Mouse (Mus musculus): Measurements from ENCODE around the gene Cpvl. TPM values are rescaled to one million over a fixed set of nuclear protein-coding genes. Genes with fewer than 3 reads are reported as not detected.

Gene Cpvl
- polyA plus RNA-seq, 1 experiment from 2014 or later, result not detected

GRCm38 (mm10) chr6:53909446-53909845, 69.0 kb downstream of the Cpvl start:
- no peaks in the 10 kb centered on the region for H3K9me3 ChIP-seq (ENCODE audit: control insufficient read depth, low read length)
- ATAC-seq (ENCODE audit: low FRiP score) (no peak), DNase-seq (ENCODE audit: low spot score) (no peak)
- H3K9ac ChIP-seq, result no peak overlapping the region
- H3K27ac ChIP-seq, result no peak overlapping the region
- WGBS, result 5% methylated on average over 4 of the region's 5 CpGs
- no peaks in the 10 kb centered on the region for H3K27me3 ChIP-seq (ENCODE audit: control insufficient read depth, insufficient read depth, low read length)
- no peak overlapping the region for H3K4me3 ChIP-seq (replicated peaks; ENCODE audit: low read length)
- no peak overlapping the region for H3K4me2 ChIP-seq (replicated peaks)
- H3K4me1 ChIP-seq (replicated peaks; ENCODE audit: control insufficient read depth, insufficient read depth, low read length), result peaks cover 14% of the 10 kb centered on the region
- no peaks in the 10 kb centered on the region for H3K36me3 ChIP-seq (replicated peaks; ENCODE audit: control insufficient read depth, insufficient read depth)

- Histone ChIP-seq H3K4me3 (replicated peaks; ENCODE audit: low read length) (no peak overlapping the region), H3K4me1 (replicated peaks; ENCODE audit: control insufficient read depth, insufficient read depth, low read length) (peaks cover 8% of the 10 kb centered on the region; the same call in 1 of the 2 replicates), H3K9me3 (ENCODE audit: control insufficient read depth, low read length) (no peaks in the 10 kb centered on the region), H3K36me3 (replicated peaks; ENCODE audit: control insufficient read depth, insufficient read depth) (no peaks in the 10 kb centered on the region), H3K27me3 (ENCODE audit: control insufficient read depth, insufficient read depth, low read length) (no peaks in the 10 kb centered on the region), H3K9ac (no peak overlapping the region), H3K4me2 (replicated peaks) (no peak overlapping the region), H3K27ac (no peak overlapping the region)
- WGBS, result 72% methylated on average over 4 of the region's 4 CpGs
- ATAC-seq (ENCODE audit: low FRiP score) (no peak), DNase-seq (ENCODE audit: low spot score) (no peak)
Observed at GRCm38 (mm10) chr6:53906871-53907270, 71.6 kb downstream of the Cpvl start.

- 62% methylated on average over 1 of the region's 1 CpGs for WGBS
- Histone ChIP-seq H3K27me3 (ENCODE audit: control insufficient read depth, insufficient read depth, low read length) (no peaks in the 10 kb centered on the region), H3K27ac (no peak overlapping the region), H3K9ac (no peak overlapping the region), H3K36me3 (replicated peaks; ENCODE audit: control insufficient read depth, insufficient read depth) (no peaks in the 10 kb centered on the region), H3K4me2 (replicated peaks) (no peak overlapping the region), H3K4me1 (replicated peaks; ENCODE audit: control insufficient read depth, insufficient read depth, low read length) (peaks cover 8% of the 10 kb centered on the region; the same call in 1 of the 2 replicates), H3K9me3 (ENCODE audit: control insufficient read depth, low read length) (no peaks in the 10 kb centered on the region), H3K4me3 (replicated peaks; ENCODE audit: low read length) (no peak overlapping the region)
- DNase-seq (ENCODE audit: low spot score) (no peak), ATAC-seq (ENCODE audit: low FRiP score) (no peak)
Observed at GRCm38 (mm10) chr6:53906051-53906462, 72.4 kb downstream of the Cpvl start.

GRCm38 (mm10) chr6:53905576-53905975, 72.9 kb downstream of the Cpvl start:
- 86% methylated on average over 4 of the region's 4 CpGs for WGBS
- H3K9me3 ChIP-seq (ENCODE audit: control insufficient read depth, low read length), result no peaks in the 10 kb centered on the region
- no peaks in the 10 kb centered on the region for H3K36me3 ChIP-seq (replicated peaks; ENCODE audit: control insufficient read depth, insufficient read depth)
- H3K4me3 ChIP-seq (replicated peaks; ENCODE audit: low read length), result no peak overlapping the region
- H3K27me3 ChIP-seq (ENCODE audit: control insufficient read depth, insufficient read depth, low read length), result no peaks in the 10 kb centered on the region
- peaks cover 8% of the 10 kb centered on the region; the same call in 1 of the 2 replicates for H3K4me1 ChIP-seq (replicated peaks; ENCODE audit: control insufficient read depth, insufficient read depth, low read length)
- no peak for DNase-seq (ENCODE audit: low spot score)
- no peak for ATAC-seq (ENCODE audit: low FRiP score)
- H3K9ac ChIP-seq, result no peak overlapping the region
- H3K27ac ChIP-seq, result no peak overlapping the region
- H3K4me2 ChIP-seq (replicated peaks), result no peak overlapping the region

DNA sequence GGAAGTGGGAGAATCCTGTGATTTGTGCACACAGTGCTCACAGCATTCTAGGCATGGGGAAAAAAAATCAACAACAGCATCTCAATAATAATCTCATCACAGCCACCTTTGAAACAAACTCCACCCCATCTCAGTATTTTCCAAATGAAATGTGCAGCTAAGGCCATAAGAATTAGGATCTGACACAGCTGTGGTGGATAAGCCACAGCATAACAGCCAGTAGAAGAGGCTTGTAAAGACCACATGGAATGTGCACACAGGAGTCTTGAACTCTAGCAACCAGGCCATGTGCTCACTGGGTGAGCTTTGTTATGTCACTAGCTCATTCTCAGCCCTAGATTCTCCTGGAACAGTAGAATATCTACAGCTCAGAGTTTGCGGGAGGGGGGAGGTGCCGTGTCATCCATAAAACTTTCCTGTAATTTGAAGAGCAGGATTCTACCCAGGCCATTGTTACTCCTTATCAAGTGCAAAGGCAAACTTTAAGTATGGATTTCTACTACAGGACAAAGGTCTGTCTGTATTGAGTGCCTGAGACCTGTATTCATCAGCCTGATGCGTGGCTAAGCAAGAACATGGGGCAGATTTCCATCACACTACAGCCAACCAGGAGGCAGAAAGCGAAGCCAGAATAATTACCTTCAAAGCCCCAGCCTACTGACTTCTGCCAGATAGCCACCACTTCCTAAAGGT, 73.6 kb downstream of the Cpvl start:
- ATAC-seq (ENCODE audit: low FRiP score), result no peak
- H3K4me1 ChIP-seq (replicated peaks; ENCODE audit: control insufficient read depth, insufficient read depth, low read length), result peaks cover 8% of the 10 kb centered on the region; the same call in 1 of the 2 replicates
- no peak overlapping the region for H3K27ac ChIP-seq
- no peak overlapping the region for H3K4me3 ChIP-seq (replicated peaks; ENCODE audit: low read length)
- no peaks in the 10 kb centered on the region for H3K27me3 ChIP-seq (ENCODE audit: control insufficient read depth, insufficient read depth, low read length)
- H3K9me3 ChIP-seq (ENCODE audit: control insufficient read depth, low read length), result no peaks in the 10 kb centered on the region
- 88% methylated on average over 4 of the region's 4 CpGs for WGBS
- H3K36me3 ChIP-seq (replicated peaks; ENCODE audit: control insufficient read depth, insufficient read depth), result no peaks in the 10 kb centered on the region
- DNase-seq (ENCODE audit: low spot score), result no peak
- no peak overlapping the region for H3K9ac ChIP-seq
- no peak overlapping the region for H3K4me2 ChIP-seq (replicated peaks)

GRCm38 (mm10) chr6:53904186-53904585, 74.3 kb downstream of the Cpvl start:
- Histone ChIP-seq H3K4me3 (replicated peaks; ENCODE audit: low read length) (no peak overlapping the region), H3K9me3 (ENCODE audit: control insufficient read depth, low read length) (no peaks in the 10 kb centered on the region), H3K27me3 (ENCODE audit: control insufficient read depth, insufficient read depth, low read length) (no peaks in the 10 kb centered on the region), H3K9ac (no peak overlapping the region), H3K27ac (no peak overlapping the region), H3K4me2 (replicated peaks) (no peak overlapping the region), H3K4me1 (replicated peaks; ENCODE audit: control insufficient read depth, insufficient read depth, low read length) (peaks cover 2% of the 10 kb centered on the region; the same call in 1 of the 2 replicates), H3K36me3 (replicated peaks; ENCODE audit: control insufficient read depth, insufficient read depth) (no peaks in the 10 kb centered on the region)
- no peak for DNase-seq (ENCODE audit: low spot score)
- WGBS, result 73% methylated on average over 3 of the region's 3 CpGs
- no peak for ATAC-seq (ENCODE audit: low FRiP score)

- H3K27ac ChIP-seq, result no peak overlapping the region
- H3K4me1 ChIP-seq (replicated peaks; ENCODE audit: control insufficient read depth, insufficient read depth, low read length), result no peaks in the 10 kb centered on the region; the same call in 1 of the 2 replicates
- 76% methylated on average over 8 of the region's 8 CpGs for WGBS
- DNase-seq (ENCODE audit: low spot score) (no peak), ATAC-seq (ENCODE audit: low FRiP score) (no peak)
- H3K9me3 ChIP-seq (ENCODE audit: control insufficient read depth, low read length), result no peaks in the 10 kb centered on the region
- H3K9ac ChIP-seq, result no peak overlapping the region
- no peaks in the 10 kb centered on the region for H3K27me3 ChIP-seq (ENCODE audit: control insufficient read depth, insufficient read depth, low read length)
- no peak overlapping the region for H3K4me3 ChIP-seq (replicated peaks; ENCODE audit: low read length)
- no peaks in the 10 kb centered on the region for H3K36me3 ChIP-seq (replicated peaks; ENCODE audit: control insufficient read depth, insufficient read depth)
- no peak overlapping the region for H3K4me2 ChIP-seq (replicated peaks)
Observed at GRCm38 (mm10) chr6:53901741-53902140, 76.7 kb downstream of the Cpvl start.

DNA sequence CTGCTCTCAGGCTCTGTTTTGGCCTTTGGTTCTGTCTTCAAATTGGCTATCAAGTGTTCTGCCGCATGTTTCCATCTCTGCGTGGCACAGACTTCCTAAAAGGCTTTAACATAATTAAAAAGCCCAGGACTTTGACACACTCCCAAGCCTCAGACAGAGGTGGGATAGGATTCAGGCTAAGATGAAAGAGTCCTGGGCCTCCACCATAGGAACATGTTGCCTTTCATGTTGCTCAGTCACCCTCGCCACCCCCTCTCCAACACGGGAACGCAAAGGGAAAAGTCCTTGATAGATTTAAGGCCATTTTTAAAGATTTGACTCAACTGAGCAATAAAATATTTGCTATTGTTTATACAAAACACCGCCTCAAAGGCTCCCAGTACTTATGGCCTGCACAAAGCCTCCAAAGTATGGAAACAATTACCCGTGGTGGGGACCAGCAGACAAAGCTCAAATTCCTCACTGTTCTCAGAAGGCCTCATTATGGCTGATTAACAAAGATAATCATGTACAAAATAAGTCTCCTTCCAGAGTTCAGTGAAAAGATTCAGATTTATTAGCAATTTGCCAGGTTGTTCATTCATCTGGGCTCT, 80.5 kb downstream of the Cpvl start:
- Histone ChIP-seq H3K9ac (no peak overlapping the region), H3K36me3 (replicated peaks; ENCODE audit: control insufficient read depth, insufficient read depth) (no peaks in the 10 kb centered on the region), H3K27me3 (ENCODE audit: control insufficient read depth, insufficient read depth, low read length) (no peaks in the 10 kb centered on the region), H3K4me2 (replicated peaks) (no peak overlapping the region), H3K4me1 (replicated peaks; ENCODE audit: control insufficient read depth, insufficient read depth, low read length) (no peaks in the 10 kb centered on the region), H3K9me3 (ENCODE audit: control insufficient read depth, low read length) (no peaks in the 10 kb centered on the region), H3K27ac (no peak overlapping the region), H3K4me3 (replicated peaks; ENCODE audit: low read length) (no peak overlapping the region)
- ATAC-seq (ENCODE audit: low FRiP score) (no peak), DNase-seq (ENCODE audit: low spot score) (no peak)
- WGBS, result 73% methylated on average over 7 of the region's 7 CpGs

GRCm38 (mm10) chr6:53897126-53897525, 81.3 kb downstream of the Cpvl start:
- Histone ChIP-seq H3K36me3 (replicated peaks; ENCODE audit: control insufficient read depth, insufficient read depth) (no peaks in the 10 kb centered on the region), H3K4me3 (replicated peaks; ENCODE audit: low read length) (no peak overlapping the region), H3K9ac (no peak overlapping the region), H3K4me2 (replicated peaks) (no peak overlapping the region), H3K27me3 (ENCODE audit: control insufficient read depth, insufficient read depth, low read length) (no peaks in the 10 kb centered on the region), H3K9me3 (ENCODE audit: control insufficient read depth, low read length) (no peaks in the 10 kb centered on the region), H3K27ac (no peak overlapping the region), H3K4me1 (replicated peaks; ENCODE audit: control insufficient read depth, insufficient read depth, low read length) (no peaks in the 10 kb centered on the region)
- no peak for DNase-seq (ENCODE audit: low spot score)
- WGBS, result 96% methylated on average over 6 of the region's 6 CpGs
- no peak for ATAC-seq (ENCODE audit: low FRiP score)
